Mouse (Mus musculus) cortical plate, adult 2 months (tissue): Measurements from ENCODE around the gene Pfas.

Experiments used
- CTCF ChIP-seq: fragments of 200-500 bp; IDR thresholded peaks from 2 replicates; pipeline ENCODE4 v1.5.1; 2011; ENCODE audit warnings: mild to moderate bottlenecking, control low read depth, low read length; ENCODE audit not compliant: insufficient read depth; ENCODE audit errors: extremely low read depth
- POLR2A ChIP-seq: fragments of 200-500 bp; IDR thresholded peaks from 2 replicates; pipeline ENCODE4 v1.6.1; 2011; ENCODE audit warnings: mild to moderate bottlenecking, low read length, control low read depth; ENCODE audit not compliant: insufficient read depth; ENCODE audit errors: extremely low read depth

GRCm38 (mm10) chr11:68957971-68958370, 50.3 kb downstream of the Pfas start:
- TF ChIP-seq CTCF (no peak), POLR2A (no peak)
